Mouse (Mus musculus) heart, postnatal 4 days (tissue): ENCODE data around the gene Lypd1. TPM values are rescaled to one million over a fixed set of nuclear protein-coding genes. Genes with fewer than 3 reads are reported as not detected.

ENCODE experiments used
- DNase-seq: peaks from one replicate; pipeline ENCODE4 v3.0.0; 2021
- total RNA-seq, 2 experiments: library from RNA; stranded (reverse); gene quantifications; 2 replicates each; pipeline ENCODE4 v1.2.3; 2021

Lypd1 gene
- 1 to 10 TPM in 1 of 2 experiments, under 1 TPM in 1; 0.81 to 1.1 TPM for total RNA-seq

- DNase-seq = no peak
Measured at GRCm38 (mm10) chr1:125912601-125913600, at the start of gene Lypd1. TSS of gene Lypd1 (minus strand) at chr1:125913101.

DNA sequence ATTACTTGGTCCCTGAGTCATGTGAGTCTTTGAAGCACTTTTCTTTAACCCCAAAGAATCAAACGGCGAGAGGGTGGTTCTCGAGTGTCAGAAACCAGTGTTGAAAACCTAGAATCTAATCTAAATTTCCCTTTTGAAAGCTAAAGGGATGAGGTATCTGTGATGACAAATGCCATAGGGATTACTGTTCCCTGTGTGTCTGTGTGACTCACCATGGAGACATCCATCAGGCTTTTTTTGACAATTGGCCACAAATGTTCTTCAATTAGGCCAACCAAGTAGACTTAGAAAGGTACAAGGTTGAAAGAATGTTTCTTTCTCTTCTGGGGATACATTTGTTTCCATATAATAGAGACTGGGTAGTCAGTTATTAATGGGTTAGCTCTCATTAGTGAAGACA lies 38.1 kb upstream of the Lypd1 start:
- DNase-seq = no peak

DNA sequence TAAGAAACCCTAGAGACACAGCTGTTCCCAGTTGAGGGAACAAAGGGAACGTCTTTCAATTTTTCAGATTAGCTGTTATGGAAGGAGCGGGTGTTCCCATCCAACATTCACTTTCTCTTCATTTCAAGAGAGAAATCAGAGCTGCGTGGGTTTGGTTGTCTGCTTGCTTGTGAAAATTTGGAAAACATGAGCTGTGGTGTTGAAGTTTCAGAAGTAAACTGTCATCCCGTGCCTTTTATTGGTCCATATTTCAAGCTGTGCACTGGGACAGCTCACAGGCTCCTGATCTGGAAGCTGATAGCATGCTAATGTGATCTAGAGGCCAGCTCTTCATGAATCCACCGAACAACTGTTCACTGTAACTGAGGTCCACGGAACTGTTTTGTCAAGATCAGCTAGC lies 36.2 kb upstream of the Lypd1 start:
- DNase-seq = no peak

GRCm38 (mm10) chr1:125945136-125945535 lies 32.2 kb upstream of the Lypd1 start:
- no peak for DNase-seq

GRCm38 (mm10) chr1:125943305-125943704 lies 30.4 kb upstream of the Lypd1 start:
- DNase-seq = no peak

GRCm38 (mm10) chr1:125925486-125925885 lies 12.6 kb upstream of the Lypd1 start:
- no peak for DNase-seq

GRCm38 (mm10) chr1:125923062-125923461 lies 10.2 kb upstream of the Lypd1 start:
- DNase-seq = no peak

DNA sequence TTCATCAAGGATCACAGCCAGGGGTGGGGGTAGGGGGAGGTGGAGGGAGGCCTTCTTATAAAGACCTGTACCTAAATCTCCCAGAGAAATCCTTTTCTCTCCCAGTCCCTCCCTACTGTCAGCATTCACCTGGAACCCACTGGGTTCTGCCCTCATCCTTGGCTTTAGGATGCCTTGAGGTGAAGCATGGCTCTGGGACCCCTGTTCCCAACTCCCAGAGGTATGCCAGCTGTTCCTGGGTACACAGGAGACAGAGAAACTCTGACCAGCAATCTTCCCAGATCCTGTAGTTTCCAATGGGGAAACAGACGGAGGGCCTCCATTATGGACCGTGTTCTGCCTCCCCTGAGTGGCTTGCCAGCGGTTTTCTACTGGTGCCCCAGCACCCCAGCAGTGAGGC lies 7.8 kb upstream of the Lypd1 start:
- no peak for DNase-seq

DNA sequence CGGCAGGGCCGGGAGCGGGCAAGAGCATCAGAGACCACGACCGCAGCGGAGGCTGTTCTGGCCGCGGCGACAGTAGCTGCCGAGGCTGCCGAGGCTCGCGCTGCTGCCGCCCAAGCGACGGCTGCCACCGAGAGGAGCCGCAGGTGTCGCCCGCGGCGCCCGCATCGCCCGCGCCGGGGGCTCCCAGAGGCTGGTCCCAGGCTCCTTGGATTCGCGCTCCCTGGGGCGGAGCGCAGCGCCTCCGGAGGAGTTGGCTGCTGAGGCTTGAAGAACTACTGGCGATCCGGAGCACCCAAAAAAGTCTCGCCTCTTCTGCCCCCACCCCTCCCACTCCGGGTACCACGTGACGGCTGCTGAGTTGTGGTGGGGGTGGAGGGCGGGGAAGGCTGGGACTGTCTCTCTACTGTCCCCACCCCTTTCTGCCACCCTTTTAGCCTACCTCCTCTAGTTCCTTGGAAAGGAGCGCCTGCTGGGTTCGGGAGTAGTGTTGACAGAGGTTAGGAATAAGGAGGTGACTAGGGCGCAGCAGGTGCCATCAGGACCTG lies 928 bp downstream of the Lypd1 start:
- peak; percentile 17 for DNase-seq

GRCm38 (mm10) chr1:125911337-125911900 lies 1.5 kb downstream of the Lypd1 start:
- peak; percentile 28 for DNase-seq

DNA sequence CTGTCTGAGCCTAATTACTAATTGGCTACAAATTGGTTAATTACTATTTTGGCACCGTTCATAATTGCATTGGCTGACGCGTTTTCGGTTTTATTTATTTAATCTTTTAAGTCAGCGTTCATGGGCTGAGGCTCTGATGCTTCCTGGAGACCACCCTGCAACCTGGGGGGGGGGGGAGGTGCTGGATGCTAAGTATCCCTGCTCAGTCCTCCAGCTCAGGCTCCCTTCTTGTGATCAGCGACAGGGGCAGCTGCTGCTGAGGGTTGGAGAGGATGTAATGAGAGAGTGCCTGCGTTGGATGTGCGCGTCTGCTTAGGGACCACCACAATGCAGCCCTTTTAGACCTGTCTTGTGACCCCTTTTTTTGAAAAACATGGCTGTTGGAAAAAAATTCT lies 2.0 kb downstream of the Lypd1 start:
- DNase-seq = no peak

DNA sequence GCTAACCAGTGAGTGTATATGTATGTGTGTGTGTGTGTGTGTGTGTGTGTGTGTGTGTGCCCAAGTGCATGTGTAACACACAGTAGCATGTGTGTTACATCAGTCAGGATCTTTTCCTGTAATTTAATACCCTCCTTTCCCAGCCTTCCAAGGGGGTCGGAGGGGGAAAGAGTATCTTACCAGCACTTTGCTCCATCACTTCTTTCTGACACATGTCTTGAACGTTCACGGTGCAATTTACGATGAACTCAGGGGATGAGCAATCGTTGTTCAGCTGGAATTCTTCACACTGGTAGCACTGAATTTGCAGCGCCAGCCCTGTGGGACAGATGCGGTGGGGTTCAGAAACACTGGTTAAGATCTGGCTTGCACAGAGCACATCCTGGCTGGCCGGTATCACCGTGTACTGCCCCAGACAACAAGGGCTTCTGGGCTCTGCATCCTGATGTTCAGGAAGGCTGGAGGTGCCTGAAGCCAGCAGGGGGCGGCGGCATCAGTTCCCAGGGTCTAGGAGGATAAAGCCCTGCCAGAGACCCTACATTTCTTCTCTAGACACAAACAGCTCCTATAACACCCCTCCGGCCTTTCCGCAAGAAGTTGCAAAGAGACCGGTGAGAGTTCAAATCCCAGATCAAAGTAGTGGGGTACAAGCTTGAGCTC lies 2.6 kb downstream of the Lypd1 start:
- DNase-seq = peak; percentile 34

- DNase-seq = no peak
Measured at GRCm38 (mm10) chr1:125893158-125893557, 19.7 kb downstream of the Lypd1 start.

DNA sequence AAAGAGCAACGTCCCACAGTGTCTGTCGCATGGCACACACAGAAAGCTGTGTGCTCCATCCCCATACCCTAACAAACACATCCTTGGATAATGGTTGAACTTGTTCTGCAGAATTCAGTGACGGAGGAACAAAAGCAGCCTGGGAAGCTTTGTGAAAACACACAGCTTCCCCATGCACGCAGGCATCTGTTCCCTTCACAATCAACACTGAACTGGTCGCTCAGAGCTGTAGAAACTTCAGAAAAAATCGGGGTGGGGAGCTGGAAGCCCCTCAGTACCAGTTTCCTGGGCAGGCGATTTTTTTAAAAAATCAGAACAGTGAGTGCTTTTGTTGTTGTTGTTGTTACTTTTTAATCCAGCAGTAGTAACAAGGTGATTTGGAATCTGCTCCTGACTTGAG lies 42.8 kb downstream of the Lypd1 start:
- no peak for DNase-seq

DNA sequence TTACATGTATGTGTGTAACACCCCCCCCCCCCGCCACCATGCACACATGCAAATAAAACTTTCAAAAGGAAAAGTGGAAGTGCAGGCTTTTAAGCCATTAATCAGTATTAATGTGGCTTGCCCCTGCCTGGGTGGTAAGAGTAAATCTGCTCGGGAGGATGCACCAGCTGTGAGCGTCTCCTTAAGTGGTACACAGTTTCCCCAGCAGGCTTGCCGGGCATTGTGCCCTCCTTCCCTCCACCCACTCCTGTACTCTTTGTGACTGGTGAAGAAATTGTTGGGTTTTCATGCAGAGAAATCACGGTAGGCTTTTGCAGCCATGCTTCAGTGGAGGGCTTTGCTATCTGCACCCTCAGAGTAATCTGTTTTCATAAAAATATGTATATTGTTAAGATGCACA lies 54.3 kb downstream of the Lypd1 start:
- DNase-seq = no peak

DNA sequence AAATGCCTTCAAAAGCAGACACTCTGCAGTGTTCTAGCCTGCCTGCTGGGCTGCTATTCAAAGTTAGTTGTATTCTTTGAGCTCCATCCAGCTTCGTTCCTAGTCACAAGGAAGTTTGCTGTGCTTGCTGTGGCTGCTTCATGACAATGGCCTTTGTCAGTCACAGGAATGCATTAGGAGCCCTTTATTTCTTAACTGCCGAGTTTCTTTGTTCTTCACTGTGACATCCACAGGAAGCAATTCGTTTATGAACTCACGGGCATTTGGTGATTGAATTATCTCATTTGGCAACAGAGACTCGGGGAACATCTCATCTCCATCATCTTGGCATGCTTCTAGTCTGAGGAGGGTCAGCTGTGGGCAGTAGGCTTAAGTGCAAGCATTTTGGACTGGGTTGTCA lies 58.3 kb downstream of the Lypd1 start:
- no peak for DNase-seq

- no peak for DNase-seq
Measured at GRCm38 (mm10) chr1:125839746-125840392, 73.0 kb downstream of the Lypd1 start.

DNA sequence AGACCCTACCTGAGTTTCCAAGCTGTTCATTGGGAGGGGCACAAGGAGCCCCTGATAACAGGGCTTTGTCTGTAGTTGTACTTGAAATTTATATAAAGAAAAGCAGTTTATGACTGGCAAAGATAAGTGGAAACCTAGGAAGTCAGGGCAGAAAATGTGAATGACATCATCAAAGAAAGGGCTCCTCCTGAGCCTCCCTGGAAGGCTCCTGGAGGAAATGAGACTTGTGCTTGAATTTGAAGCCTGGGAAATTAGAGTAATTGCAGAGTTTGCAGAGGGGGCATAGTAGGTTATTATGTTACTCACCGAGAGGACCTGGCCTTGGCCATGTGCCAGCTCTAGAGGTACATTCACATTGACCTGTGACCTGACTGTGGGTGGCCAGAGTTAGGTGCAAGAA lies 75.4 kb downstream of the Lypd1 start:
- DNase-seq = no peak

DNA sequence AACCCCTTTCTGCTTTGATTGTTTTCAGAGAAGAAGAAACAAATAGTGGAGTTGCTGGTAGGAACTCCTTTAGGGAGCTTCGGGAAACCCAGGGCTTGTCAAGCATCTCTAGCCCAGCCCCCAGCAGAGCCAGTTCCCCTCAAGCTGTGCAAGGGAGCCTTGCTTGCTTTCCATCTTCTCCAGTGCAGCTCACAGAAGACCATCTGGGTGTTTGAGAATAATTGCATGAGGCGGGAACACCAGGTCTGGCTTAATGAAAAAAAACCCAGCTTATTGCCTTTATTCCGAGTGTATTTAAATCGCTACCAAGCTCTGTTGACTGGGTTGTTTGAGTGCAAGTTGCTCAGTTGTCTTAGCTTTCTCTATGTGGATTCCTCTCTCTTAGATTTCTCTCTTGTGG lies 89.3 kb downstream of the Lypd1 start:
- no peak for DNase-seq

GRCm38 (mm10) chr1:125821101-125821500 lies 91.8 kb downstream of the Lypd1 start:
- DNase-seq = no peak
